Mouse (Mus musculus) heart, postnatal 0 days (tissue): ENCODE results near the gene Rnf187. TPM values are rescaled to one million over a fixed set of nuclear protein-coding genes. Genes with fewer than 3 reads are reported as not detected.
A peak's percentile ranks its signal among the peaks of the same experiment; 100 is the strongest.

ENCODE experiments used
- ATAC-seq: fragments of 200-750 bp; cut with Nextera tagmentation; 2 replicates; pipeline ENCODE4 v1.8.0; 2017; ENCODE audit warnings: low read depth, moderate number of reproducible peaks, moderate library complexity; ENCODE audit not compliant: insufficient read depth
- DNase-seq: peaks from one replicate; pipeline ENCODE4 v3.0.0-alpha.2; 2016; ENCODE audit warnings: low spot score
- H3K27ac ChIP-seq: fragments of 300-500 bp; sonication (generic); 2 replicates; pipeline ENCODE4 v1.5.1; 2014; ENCODE audit warnings: low read depth, mild to moderate bottlenecking
- H3K27me3 ChIP-seq: fragments of 300-500 bp; sonication (generic); 2 replicates; pipeline ENCODE4 v1.6.1; 2014; ENCODE audit warnings: low read length, mixed read lengths; ENCODE audit not compliant: control insufficient read depth, insufficient read depth
- H3K36me3 ChIP-seq: fragments of 300-500 bp; sonication (generic); replicated peaks from 2 replicates; pipeline ENCODE4 v1.6.1; 2014; ENCODE audit warnings: low read length, mixed read lengths; ENCODE audit not compliant: control insufficient read depth, insufficient read depth
- H3K4me1 ChIP-seq: fragments of 300-500 bp; sonication (generic); 2 replicates; pipeline ENCODE4 v1.6.1; 2014; ENCODE audit warnings: antibody characterized with exemption; ENCODE audit not compliant: control insufficient read depth, insufficient read depth
- H3K4me2 ChIP-seq: fragments of 300-500 bp; sonication (generic); 2 replicates; pipeline ENCODE4 v1.6.1; 2014; ENCODE audit warnings: low read depth, mild to moderate bottlenecking, low read length, moderate library complexity
- H3K4me3 ChIP-seq: fragments of 300-500 bp; sonication (generic); 2 replicates; pipeline ENCODE4 v1.5.1; 2014; ENCODE audit warnings: low read depth, low read length
- H3K9ac ChIP-seq: fragments of 300-500 bp; sonication (generic); replicated peaks from 2 replicates; pipeline ENCODE4 v1.6.1; 2014; ENCODE audit warnings: low read depth, low read length, mixed read lengths
- H3K9me3 ChIP-seq: fragments of 300-500 bp; sonication (generic); replicated peaks from 2 replicates; pipeline ENCODE4 v1.6.1; 2016; ENCODE audit warnings: low read length; ENCODE audit not compliant: control insufficient read depth
- CTCF ChIP-seq: IDR thresholded peaks from 2 replicates; pipeline ENCODE4 v1.5.1; 2016; ENCODE audit warnings: antibody characterized with exemption, control low read depth, low read depth
- EP300 ChIP-seq: IDR thresholded peaks from 2 replicates; pipeline ENCODE4 v1.6.1; 2016; ENCODE audit warnings: antibody characterized with exemption, low read depth
- WGBS: fragments of 180-500 bp; shearing (Covaris S2); extraction: QIAGEN DNeasy Blood & Tissue Kit; methylation state at CpG from one replicate; pipeline ENCODE4 v1.1.7; 2014; 5-methylcytosine and 5-hydroxymethylcytosine counted together
- polyA plus RNA-seq: library from polyadenylated mRNA; unstranded; fragments of >200 nt; fragmentation: Nextera tagmentation; extraction: Ambion mirVana; gene quantifications from 2 replicates; pipeline ENCODE4 v1.2.1, GENCODE M21; 2015
- total RNA-seq: library from RNA; depleted of rRNA; stranded (reverse); fragments of >200 nt; gene quantifications from 2 replicates; pipeline ENCODE4 v1.2.3, GENCODE M21; 2014; ENCODE audit warnings: low replicate concordance; rRNA removed

Gene Rnf187
- total RNA-seq (301 and 362 TPM in 2 replicates), polyA plus RNA-seq (145 and 147 TPM in 2 replicates)

GRCm38 (mm10) chr11:58938322-58939087 lies at the start of gene Rnf187:
Rnf187 (minus strand) TSS chr11:58938916.
- H3K9ac ChIP-seq: peak within 1 kb of the TSS; percentile 89
- under 1% methylated on average over 82 of the region's 95 CpGs for WGBS
- TF ChIP-seq EP300 (peak; percentile 98), CTCF (no peak)
- no peaks in the 10 kb centered on the region for H3K9me3 ChIP-seq
- H3K27me3 ChIP-seq: no peaks in the 10 kb centered on the region
- peak within 1 kb of the TSS; percentile 98 for H3K4me2 ChIP-seq
- peak; percentile 96 for ATAC-seq
- DNase-seq: peak; percentile 91
- H3K4me1 ChIP-seq: peaks cover 8% of the 10 kb centered on the region; the same call in 1 of the 2 replicates
- peak within 1 kb of the TSS; percentile 96 for H3K27ac ChIP-seq
- peaks cover 33% of the 10 kb centered on the region for H3K36me3 ChIP-seq
- peak within 1 kb of the TSS; percentile 88 for H3K4me3 ChIP-seq

- no peak overlapping the region for H3K4me2 ChIP-seq
- WGBS: 51% methylated on average over 3 of the region's 3 CpGs
- H3K9ac ChIP-seq: no peak overlapping the region
- 0 out of 2 replicates have a peak overlapping the region, but pooled peaks have one; percentile 87 for H3K27ac ChIP-seq
- ATAC-seq (no peak), DNase-seq (no peak)
- H3K4me3 ChIP-seq: no peak overlapping the region
- H3K27me3 ChIP-seq: no peaks in the 10 kb centered on the region
- H3K9me3 ChIP-seq: no peaks in the 10 kb centered on the region
- H3K36me3 ChIP-seq: peaks cover 75% of the 10 kb centered on the region
- H3K4me1 ChIP-seq: peaks cover 69% of the 10 kb centered on the region
- TF ChIP-seq EP300 (no peak), CTCF (no peak)
Measured at GRCm38 (mm10) chr11:58985299-58985917, 46.7 kb upstream of the Rnf187 start.

GRCm38 (mm10) chr11:58984657-58985056 lies 45.9 kb upstream of the Rnf187 start:
- 66% methylated on average over 7 of the region's 7 CpGs for WGBS
- H3K27ac ChIP-seq: peak overlapping the region; percentile 87
- H3K36me3 ChIP-seq: peaks cover 68% of the 10 kb centered on the region
- no peak for ATAC-seq
- peaks cover 71% of the 10 kb centered on the region for H3K4me1 ChIP-seq
- H3K9ac ChIP-seq: 0 out of 2 replicates have a peak overlapping the region, but pooled peaks have one; percentile 17
- no peak overlapping the region for H3K4me3 ChIP-seq
- H3K27me3 ChIP-seq: no peaks in the 10 kb centered on the region
- no peaks in the 10 kb centered on the region for H3K9me3 ChIP-seq
- DNase-seq: no peak
- TF ChIP-seq EP300 (no peak), CTCF (no peak)
- 0 out of 2 replicates have a peak overlapping the region, but pooled peaks have one; percentile 45 for H3K4me2 ChIP-seq

GRCm38 (mm10) chr11:58983691-58984341 lies 45.1 kb upstream of the Rnf187 start:
- no peaks in the 10 kb centered on the region for H3K27me3 ChIP-seq
- TF ChIP-seq CTCF (no peak), EP300 (peak; percentile 24; the same call in 1 of the 2 replicates)
- no peak overlapping the region for H3K4me3 ChIP-seq
- H3K36me3 ChIP-seq: peaks cover 59% of the 10 kb centered on the region
- peak; percentile 83 for DNase-seq
- peak; percentile 78 for ATAC-seq
- H3K9me3 ChIP-seq: no peaks in the 10 kb centered on the region
- peaks cover 77% of the 10 kb centered on the region for H3K4me1 ChIP-seq
- peak overlapping the region; percentile 87 for H3K27ac ChIP-seq
- H3K9ac ChIP-seq: no peak overlapping the region
- WGBS: 39% methylated on average over 6 of the region's 6 CpGs
- H3K4me2 ChIP-seq: peak overlapping the region; percentile 45

DNA sequence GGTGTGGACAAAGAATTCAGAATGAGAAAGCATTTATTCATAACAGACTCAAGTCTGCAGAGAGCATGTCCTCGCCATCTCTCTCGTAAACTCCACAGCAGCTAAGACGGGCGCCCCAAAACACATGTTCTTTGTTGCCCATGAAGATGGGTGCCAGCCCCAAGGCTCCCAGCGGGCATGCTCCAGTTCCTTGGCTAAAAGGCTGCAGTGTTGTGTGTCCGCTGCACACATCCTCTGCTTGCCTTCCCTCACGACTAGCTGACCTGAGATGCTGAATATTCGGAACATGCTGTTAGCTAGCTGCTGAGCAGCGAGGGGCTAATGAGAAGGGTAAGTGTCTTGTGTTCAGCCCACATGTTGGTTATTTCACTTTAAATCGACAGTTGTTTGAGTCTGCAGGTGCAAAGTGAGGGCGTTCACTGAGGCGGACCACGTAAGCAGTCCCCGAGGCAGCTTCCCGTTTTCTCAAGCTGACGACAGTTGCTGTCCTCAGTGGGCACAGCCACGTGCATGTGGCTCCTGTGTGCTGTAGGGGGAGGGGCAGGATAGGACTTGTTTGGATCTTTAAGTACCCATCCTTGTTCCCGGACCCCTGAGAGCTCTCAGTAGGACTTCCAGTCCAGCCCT lies 43.9 kb upstream of the Rnf187 start:
- TF ChIP-seq EP300: no peak
- TF ChIP-seq CTCF: no peak
- no peaks in the 10 kb centered on the region for H3K9me3 ChIP-seq
- no peaks in the 10 kb centered on the region for H3K27me3 ChIP-seq
- peaks cover 48% of the 10 kb centered on the region for H3K36me3 ChIP-seq
- peaks cover 73% of the 10 kb centered on the region for H3K4me1 ChIP-seq
- ATAC-seq (no peak), DNase-seq (no peak)
- H3K27ac ChIP-seq: peak overlapping the region; percentile 79
- H3K4me3 ChIP-seq: no peak overlapping the region
- H3K4me2 ChIP-seq: peak overlapping the region; percentile 24; the same call in 1 of the 2 replicates
- WGBS: 73% methylated on average over 18 of the region's 18 CpGs
- no peak overlapping the region for H3K9ac ChIP-seq
